Mouse (Mus musculus): ENCODE results near the gene Iqsec1.

Iqsec1 gene

DNA sequence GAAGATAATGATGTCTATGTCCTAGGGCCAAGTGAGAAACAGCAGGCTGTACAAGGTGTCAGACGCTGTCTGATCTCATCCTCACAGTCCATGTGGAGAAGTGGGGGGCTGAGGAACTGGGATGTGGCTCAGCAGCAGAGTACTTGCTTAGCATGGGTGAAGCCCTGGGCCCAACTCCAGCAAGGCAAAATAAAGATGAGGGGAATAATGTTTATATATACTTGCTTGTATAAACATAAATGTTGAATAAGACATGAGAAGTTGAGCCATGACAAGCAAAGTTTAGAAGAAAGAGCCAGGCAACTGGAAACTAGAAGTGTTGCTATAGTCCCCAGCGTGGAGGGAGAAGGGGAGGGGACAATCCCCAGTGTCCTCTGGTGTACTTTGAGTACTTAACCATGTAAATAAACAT, 261.8 kb downstream of the Iqsec1 start:
- no peak for DNase-seq (ENCODE audit: low read depth, low spot score)

DNA sequence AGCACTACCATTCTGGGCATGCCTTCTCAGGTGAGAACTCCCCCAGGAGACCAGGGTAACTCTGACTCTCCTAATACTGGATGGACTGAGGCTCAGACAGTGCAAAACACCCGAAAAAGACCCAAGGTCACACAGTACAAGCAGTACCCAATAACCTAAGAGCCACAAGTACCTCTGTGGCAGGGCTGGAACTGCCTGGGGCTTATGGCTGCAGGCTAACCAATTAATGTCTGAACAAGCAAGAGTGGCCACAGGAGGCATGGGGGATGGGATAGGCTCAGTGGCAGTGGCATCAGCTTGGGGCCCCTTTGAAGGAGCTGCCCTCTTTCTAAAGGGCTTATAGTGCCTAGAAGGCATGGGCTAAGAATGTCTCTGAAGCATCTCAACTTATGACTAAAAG, 263.0 kb downstream of the Iqsec1 start:
- DNase-seq (ENCODE audit: low read depth, low spot score): no peak

DNA sequence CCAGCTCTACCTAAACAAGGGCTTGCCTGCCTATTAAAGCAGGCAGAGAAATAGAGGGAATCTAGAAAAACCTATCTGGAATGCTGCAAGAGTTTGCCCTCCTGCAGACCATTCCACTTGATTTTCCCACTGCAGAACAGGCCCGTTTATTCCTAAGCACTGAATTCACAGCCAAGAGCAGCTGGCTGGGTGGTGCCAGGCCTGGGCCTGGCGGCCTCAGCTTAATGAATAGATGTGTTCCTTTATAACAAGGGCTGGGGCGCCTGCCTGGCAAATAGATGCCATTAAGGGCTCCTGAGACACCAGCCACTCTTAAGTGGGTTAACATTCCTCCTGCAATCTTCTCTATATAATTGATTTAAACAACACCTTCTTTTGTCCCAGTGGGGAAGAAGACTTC, 265.5 kb downstream of the Iqsec1 start:
- no peak for DNase-seq (ENCODE audit: low read depth, low spot score)

DNA sequence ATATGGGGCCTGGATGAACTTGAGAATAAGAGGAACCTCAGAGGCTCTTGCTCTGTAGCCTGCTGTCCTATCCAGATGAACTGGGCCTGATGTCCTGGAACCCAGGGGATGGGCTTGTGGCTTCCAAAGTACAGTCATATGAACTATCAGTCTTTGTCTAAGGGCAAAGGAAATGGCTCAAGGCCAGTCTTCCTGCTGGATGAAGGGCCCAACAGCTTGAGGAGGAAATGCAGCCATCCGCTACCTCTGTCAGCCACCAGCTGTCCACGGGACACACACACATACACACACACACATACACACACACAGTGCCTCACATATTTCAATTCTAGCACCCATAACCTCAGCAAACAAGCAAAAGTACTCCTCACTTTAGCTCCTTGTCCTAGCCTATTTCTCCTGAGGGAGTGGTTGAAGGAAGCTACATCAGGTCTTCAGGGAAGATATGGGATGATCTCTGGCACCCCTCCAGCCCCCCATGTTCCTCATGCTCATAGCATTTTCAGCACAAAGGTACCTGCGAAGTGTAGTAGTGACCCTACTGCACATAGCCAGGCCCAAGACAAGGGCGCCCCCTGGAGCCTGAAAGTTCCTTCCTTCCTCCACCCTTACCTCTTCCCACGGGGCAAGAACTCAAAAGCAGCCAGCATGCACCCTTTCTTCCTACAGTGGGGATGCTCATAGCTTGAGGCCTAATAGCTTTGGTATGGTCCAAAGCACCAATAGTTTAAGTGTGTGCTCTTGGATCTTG, 267.3 kb downstream of the Iqsec1 start:
- DNase-seq (ENCODE audit: low read depth, low spot score): no peak

DNA sequence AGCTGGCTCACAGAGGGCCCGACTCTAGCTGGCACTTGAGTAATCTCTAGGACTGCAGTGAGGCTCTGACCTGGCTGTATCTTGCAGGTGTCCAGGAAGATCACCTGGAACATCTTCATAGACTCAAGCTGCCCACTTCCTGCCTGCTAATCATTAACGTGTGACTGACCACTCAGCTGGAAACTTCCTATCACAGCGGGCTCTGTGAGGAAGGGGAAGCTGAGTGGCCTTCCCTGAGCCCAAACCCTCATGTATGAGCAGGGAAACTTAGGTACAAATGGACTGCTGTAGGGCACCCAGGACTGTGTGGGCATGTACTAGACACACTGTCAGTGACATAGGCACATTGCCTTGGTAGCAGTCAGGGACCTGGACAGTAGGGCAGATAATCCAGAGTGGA, 268.3 kb downstream of the Iqsec1 start:
- no peak for DNase-seq (ENCODE audit: low read depth, low spot score)

DNA sequence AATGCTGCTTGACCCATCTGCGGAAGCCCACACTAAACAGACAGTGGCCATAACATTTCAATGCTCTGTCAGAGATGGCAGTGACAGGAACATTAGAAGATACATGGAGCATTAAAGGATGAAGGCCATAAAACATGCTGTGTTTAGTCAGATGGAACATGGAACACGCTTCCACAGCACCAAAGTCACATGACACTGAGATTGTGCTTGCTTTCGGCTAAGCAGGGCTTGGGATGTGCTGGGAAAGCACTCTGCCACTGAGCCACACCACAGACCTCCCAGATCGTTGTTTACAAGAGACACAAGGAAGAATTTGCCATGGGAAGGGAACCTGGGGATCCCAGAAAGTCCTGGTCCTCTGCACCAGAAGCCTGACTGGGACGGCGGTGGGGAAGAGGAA, 269.1 kb downstream of the Iqsec1 start:
- DNase-seq (ENCODE audit: low read depth, low spot score): no peak

DNA sequence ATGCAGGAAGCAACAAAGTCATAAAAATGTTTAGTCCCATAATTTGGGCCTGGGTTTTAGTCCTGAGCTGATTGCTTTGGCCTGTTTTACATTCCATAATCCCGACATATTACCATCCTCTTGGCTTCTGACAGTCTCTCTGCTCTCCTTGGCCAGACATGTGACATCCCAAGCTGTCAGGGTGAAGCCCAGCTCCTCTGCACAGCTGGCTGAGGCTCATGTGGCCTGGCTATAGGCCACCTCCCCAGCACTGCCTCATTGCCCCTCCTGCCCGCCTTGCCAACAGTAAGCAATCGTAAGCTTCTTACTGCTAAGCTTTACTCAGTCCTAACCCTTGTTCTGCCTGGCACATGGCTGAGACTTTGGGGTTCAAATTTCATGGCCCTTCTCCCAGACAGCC, 270.0 kb downstream of the Iqsec1 start:
- peak; percentile 50 for DNase-seq (ENCODE audit: low read depth, low spot score)

DNA sequence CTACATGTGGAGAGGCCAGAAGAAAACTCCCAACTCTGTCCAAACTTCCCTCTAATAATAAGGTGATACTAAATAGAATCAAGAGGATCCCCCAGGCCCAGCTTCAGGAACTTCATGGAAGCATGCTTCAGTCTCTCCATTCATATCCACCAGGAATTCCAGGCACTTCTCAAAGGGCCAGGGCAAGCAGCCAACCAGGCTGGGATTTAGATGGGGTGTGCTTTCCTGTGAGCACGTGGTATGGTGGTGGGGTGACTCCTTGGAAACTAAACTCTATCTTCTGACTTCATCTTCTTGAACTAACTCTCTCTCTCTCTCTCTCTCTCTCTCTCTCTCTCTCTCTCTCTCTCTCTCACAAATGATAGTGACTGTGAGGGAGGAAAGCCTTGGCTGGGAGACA, 270.8 kb downstream of the Iqsec1 start:
- no peak for DNase-seq (ENCODE audit: low read depth, low spot score)

DNA sequence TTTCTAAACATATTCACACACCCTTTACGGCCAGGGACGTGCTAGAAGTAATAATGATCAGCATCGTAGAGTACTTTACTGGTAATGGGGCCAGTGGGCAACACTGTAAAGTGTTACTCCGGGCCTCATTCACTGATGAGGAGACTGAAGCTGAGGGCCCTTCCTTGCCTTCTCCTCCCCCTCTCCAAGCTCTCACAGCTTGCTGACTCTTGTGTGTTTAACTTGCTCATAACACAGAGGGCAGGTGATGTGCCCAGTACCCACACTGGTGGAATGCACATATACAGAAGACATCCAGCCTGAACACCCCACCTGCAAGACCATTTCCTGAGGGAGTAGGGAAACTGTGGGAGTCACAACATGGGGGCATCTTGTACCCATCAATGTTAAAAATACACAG, 271.6 kb downstream of the Iqsec1 start:
- DNase-seq (ENCODE audit: low read depth, low spot score): no peak

DNA sequence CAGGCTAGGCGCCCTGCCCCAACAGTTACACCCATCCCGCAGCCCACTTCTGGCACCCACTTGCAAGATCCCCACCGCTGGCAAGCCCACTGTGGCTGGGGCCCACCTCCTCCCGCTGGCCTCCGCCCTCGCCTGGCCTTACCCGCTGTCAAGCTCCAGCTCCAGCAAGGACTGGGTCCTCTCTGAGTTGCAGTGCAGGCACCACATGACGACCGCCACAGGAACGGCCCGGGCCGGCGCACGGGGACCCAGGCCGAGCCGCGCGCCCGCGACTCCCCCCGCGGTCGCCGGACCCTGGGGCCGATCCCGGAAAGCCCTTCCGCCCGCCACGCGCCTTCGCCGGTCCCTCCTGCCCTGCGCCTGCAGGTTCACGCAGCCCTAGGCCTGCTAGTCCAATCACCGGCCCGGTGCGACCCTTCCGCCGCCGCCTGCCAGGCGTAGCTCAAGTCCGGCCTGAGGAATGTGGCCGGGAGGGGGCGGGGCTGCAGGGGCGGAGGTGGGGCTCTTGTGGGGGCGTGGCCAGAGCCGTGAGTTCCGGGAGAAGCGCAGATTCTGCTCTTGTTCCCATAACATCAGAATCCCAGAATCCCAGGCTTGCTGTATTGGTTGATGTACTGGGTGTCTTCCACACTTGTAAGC, 272.3 kb downstream of the Iqsec1 start:
- peak; percentile 49 for DNase-seq (ENCODE audit: low read depth, low spot score)

DNA sequence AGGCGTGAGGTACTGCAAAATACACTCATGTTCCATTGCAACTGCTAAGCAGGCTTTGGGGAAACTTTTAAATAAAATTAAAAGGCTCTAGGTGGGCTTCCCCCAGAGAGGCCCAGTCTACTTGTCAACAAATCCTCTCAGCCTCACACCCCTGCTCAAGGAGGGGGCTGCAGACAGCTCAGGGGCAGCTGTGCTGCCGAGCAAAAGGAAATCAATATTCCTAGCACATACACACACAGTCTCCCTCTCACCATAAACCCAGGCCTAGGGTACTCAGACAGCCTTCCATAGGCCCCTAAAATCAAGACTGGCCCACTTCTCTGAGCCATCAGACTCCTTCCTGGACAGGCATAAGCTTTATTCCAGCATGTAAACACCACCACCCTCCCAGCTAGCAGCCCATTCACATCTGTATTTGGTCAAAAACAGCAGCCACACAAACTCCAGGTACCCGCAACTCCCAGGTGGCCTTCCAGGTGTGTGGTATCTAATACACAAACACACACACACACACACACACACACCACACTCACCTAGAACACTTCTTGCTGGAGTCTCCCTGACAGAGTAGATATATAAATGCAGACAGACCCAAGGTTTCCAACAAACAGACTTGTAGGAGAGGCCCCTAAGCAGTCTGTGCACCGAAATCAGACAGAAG, 273.1 kb downstream of the Iqsec1 start:
- DNase-seq (ENCODE audit: low read depth, low spot score): no peak

DNA sequence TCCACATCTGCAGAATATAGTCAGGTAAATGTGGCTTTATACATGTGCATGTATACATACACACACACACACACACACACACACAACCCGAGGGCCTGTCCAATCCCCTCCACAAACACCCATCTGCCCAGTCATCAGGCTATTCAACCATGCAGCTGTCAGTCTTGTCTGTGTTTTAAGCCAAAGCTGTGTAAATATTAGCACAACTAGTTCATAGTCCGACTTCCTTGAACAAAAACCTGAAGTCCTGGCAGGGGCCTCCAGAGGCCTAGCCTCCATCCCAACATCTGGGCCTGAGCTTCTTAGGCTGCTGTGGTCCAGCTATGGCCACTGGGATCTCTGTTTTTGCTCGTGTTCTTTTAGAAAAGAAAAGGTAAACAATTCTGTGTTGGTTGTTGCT, 274.8 kb downstream of the Iqsec1 start:
- DNase-seq (ENCODE audit: low read depth, low spot score): no peak

DNA sequence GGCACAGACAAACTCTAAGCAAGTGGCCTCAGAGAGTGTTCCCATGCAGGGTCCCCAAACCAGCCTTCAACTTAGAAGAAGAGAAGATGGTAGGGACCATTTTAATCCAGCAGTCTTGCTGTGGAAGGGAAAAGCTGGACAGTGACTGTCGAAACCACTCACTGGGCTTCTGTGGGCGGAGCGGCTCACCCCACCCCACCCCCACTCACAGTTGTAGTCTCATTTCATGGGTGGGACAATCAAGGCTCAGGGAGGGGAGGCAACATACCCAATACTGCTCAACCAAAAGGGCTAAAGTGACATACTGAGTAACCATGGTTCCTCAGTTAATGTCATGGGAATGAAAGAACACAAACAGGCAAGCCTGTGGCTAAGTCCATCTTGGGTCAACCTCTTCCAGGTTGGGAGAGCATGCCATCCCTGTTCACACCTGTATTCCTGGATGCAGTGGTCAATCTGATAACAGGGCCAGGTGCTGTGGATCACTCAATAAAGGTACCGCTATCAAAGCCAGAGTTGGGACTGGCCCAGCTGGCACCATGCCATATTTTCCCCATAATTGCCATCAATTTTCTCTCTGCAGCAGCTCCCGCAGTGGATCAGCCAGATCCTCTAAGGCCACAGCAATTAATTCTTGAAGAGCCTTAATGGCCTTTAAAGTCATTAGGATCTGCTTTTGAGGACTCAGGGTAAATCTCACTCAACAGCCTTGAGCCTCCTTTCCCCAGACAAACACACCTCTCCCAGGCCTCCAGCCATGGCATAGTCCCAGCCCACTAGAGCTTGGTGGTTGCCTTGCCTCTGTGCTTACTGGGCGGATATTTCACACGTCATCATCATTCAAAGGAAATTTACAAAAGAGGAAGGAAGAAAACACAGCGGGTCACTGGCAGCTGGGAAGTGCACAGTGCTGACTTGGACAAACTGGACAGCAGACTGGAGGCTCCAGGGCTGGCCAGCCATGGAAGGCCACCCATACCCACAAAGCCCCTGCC, 275.7 kb downstream of the Iqsec1 start:
- no peak for DNase-seq (ENCODE audit: low read depth, low spot score)

DNA sequence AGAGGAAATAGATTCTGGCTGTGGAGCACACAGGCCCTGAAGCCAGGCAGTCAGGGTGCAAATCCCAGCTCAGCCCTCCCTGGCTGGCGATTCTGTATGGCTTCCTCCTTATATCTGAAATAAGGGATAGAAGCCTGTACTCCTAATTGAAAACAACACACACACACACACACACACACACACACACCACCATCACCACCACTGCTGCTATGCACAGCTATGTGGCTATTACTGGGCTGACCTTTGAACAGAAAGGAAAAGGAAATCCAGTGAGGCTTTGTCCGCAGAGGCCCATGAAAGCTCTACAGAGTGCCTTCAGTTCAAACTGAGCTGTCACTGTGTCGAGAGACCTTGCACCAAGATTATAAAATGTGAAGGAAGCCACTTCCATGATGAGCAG, 276.4 kb downstream of the Iqsec1 start:
- no peak for DNase-seq (ENCODE audit: low read depth, low spot score)

DNA sequence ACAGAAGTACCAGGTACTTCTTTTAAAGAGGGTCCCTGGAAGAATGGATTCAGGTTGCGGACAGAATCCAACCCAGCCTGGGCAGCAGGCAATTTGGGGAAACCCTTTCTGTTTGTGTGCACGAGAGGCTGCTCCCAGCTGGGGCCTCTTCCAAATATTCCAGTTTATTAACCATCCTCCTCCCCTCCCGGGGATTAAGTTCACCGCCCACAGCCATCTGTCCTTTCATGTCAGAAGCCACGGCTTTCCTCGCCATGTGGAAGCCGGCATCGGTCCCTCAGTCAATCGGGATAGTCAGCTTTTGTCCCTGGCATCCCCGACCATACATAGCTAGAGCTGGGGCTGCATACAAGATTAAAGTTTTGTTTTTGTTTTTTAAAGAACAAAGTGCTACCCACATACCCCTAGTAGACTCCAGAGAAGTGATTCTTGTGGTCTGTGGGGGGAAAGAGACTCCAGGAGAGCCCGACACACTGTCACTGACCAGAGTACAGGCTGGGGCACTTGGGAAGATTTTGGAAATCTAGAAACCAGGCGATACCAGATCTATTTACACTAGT, 276.9 kb downstream of the Iqsec1 start:
- DNase-seq (ENCODE audit: low read depth, low spot score): no peak

DNA sequence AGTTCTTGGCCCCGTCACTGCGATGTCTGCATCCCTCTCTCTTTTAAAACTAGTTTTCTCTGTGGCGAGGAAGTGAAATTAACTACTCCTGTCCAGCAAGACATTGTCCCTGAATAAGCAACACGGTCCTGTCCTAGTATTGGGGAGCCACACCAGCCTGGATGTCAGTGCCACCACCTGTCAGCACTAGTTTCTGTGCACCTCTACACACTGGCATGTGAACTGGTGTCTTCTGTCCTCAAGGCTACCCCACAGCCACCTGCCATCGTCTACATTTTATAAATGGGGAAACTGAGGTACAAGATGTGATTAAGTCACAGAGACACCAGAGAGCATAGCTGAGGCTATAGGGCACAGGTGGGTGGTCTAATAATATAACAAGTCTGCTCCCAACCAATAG, 277.7 kb downstream of the Iqsec1 start:
- no peak for DNase-seq (ENCODE audit: low read depth, low spot score)

DNA sequence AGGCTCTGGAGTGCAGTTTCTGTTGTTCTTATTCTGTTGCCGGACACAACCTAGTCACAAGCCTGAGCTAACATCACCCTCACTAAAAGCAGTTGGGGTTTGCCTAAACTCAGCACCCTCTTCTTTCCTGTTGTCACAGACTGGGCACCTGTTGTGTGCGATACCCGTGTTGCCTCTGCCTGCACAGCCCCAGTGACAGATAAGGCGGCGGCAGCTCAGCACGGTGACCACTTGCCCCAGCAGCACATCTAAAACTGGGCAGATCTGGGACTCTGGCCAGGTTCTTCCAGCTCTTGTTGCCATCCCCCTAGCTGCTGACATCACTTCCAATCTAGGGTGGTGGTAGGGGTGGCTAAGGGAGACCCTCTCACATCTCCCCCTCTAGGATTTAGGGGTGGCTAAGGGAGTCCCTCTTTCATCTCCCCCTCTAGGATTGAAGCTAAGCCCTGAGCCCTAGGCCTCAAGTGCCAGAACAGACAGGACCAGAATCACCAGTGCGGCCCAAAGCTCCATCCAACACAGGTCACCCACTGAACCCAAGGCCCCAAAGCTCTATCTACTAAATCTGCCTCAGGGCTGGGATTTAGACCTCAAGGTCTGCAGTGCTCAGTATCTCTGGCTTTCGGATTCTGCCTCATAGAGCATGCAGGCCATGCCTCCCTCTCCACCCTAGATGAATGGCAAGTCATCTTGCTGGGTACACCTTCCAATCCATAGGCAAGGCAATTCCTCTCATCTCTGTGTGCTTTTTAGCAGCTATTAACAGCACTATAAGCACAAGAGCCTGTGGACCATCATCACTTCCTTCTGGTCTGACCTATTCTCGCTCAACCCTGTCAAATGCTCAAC, 278.3 kb downstream of the Iqsec1 start:
- no peak for DNase-seq (ENCODE audit: low read depth, low spot score)

DNA sequence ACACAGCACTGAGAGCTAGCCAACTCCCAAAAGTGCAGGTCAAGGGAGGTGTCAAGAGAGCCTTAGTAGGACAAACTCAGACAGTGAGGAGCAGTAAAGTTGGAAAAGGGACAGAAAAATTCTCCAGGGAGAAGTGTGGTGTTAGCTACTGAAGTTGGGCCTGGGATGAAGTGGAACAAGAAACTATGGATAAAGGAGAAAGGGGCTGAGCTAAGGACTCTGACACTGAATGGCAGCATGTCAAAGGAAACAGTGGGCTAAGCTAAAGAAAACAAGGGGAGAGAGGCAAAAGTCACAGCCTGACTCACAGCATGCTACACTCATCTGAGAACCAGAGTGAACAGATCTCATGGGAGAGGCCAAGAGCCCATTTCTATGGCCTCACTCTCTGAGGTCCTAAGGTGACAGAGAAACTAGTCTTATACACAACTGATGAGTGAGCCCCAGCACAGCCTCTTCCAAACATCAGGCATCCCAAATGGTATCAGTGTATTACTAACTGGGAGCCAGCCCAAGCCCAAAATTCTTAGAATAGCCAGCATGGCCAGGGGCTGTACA, 280.3 kb downstream of the Iqsec1 start:
- no peak for DNase-seq (ENCODE audit: low read depth, low spot score)

DNA sequence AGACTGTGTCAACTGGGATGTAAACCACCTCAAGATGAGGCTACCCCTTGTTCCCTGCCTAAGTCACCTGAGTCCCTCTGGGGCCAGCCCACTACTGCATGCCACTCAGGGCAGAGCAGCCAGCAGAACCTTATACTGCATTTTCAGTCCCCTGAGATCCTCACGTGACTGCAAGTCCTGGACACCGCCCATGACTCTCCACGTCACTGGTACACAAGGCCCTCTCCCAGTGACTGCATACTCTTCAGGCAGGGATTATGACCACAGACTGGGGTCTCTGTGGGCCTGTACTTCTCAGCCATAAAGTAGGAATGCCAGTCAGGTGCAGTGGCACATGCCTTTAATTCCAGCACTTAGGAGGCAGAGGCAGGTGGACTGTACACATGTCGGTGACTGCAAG, 281.3 kb downstream of the Iqsec1 start:
- no peak for DNase-seq (ENCODE audit: low read depth, low spot score)

DNA sequence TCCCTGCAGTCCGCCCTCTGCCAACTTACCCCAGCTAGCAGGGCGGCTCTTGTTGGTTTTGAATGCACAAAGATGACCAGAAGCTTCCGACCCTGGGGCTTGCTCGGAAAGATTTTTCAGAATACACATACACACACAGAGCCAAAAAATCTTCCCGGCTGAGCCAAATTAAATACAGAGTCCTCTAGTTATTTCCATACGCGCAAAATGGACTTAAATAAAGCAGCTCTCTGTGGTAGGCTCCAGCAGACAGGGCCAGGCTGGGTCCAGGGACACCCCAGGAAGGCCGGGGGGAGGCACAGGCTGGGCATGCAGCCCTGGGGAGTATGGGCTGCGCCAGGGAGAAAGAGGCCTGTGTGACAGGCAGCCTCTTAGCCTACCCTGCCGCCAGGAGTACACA, 282.0 kb downstream of the Iqsec1 start:
- no peak for DNase-seq (ENCODE audit: low read depth, low spot score)
